Mouse (Mus musculus): ENCODE measurements around the gene Tmem164.

Tmem164 gene

GRCm38 (mm10) chrX:142747428-142747827 lies 66.2 kb downstream of the Tmem164 start:
- in situ Hi-C loops (cut with MboI; ENCODE audit: low sequenced_read_pairs): no loop called here

GRCm38 (mm10) chrX:142748574-142748973 lies 67.4 kb downstream of the Tmem164 start:
- in situ Hi-C loops (cut with MboI; ENCODE audit: low sequenced_read_pairs): no loop called here

- in situ Hi-C loops (cut with MboI; ENCODE audit: low sequenced_read_pairs): no loop called here
Observed at GRCm38 (mm10) chrX:142750775-142751174, 69.6 kb downstream of the Tmem164 start.

- in situ Hi-C loops (cut with MboI; ENCODE audit: low sequenced_read_pairs): no loop called here
Observed at GRCm38 (mm10) chrX:142755542-142755941, 74.3 kb downstream of the Tmem164 start.

GRCm38 (mm10) chrX:142760415-142760814 lies 79.2 kb downstream of the Tmem164 start:
- in situ Hi-C loops (cut with MboI; ENCODE audit: low sequenced_read_pairs): no loop called here

- in situ Hi-C loops (cut with MboI; ENCODE audit: low sequenced_read_pairs): no loop called here
Observed at GRCm38 (mm10) chrX:142763337-142763736, 82.1 kb downstream of the Tmem164 start.

GRCm38 (mm10) chrX:142769698-142770097 lies 88.5 kb downstream of the Tmem164 start:
- in situ Hi-C loops (cut with MboI; ENCODE audit: low sequenced_read_pairs): no loop called here

GRCm38 (mm10) chrX:142773658-142774057 lies 92.5 kb downstream of the Tmem164 start:
- in situ Hi-C loops (cut with MboI; ENCODE audit: low sequenced_read_pairs): no loop called here

GRCm38 (mm10) chrX:142776131-142776530 lies 94.9 kb downstream of the Tmem164 start:
- in situ Hi-C loops (cut with MboI; ENCODE audit: low sequenced_read_pairs): no loop called here

GRCm38 (mm10) chrX:142778638-142779037 lies 97.4 kb downstream of the Tmem164 start:
- in situ Hi-C loops (cut with MboI; ENCODE audit: low sequenced_read_pairs): no loop called here

- in situ Hi-C loops (cut with MboI; ENCODE audit: low sequenced_read_pairs): no loop called here
Observed at GRCm38 (mm10) chrX:142786160-142787052, 105.2 kb downstream of the Tmem164 start.

GRCm38 (mm10) chrX:142792185-142792584 lies 111.0 kb downstream of the Tmem164 start:
- in situ Hi-C loops (cut with MboI; ENCODE audit: low sequenced_read_pairs): loop anchor here (10.0 kb wide), 1 partner anchor 237 kb away; no protein-coding TSS in a partner anchor

GRCm38 (mm10) chrX:142794069-142794610 lies 112.9 kb downstream of the Tmem164 start:
- in situ Hi-C loops (cut with MboI; ENCODE audit: low sequenced_read_pairs): loop anchor here (10.0 kb wide), 1 partner anchor 239 kb away; no protein-coding TSS in a partner anchor

GRCm38 (mm10) chrX:142804596-142804995 lies 123.4 kb downstream of the Tmem164 start:
- in situ Hi-C loops (cut with MboI; ENCODE audit: low sequenced_read_pairs): loop anchor here (25.0 kb wide), 2 partner anchors 617 to 633 kb away; partner anchors contain the start of gene Gucy2f

- in situ Hi-C loops (cut with MboI; ENCODE audit: low sequenced_read_pairs): loop anchor here (25.0 kb wide), 2 partner anchors 619 to 631 kb away; partner anchors contain the start of gene Gucy2f
Observed at GRCm38 (mm10) chrX:142806126-142806525, 124.9 kb downstream of the Tmem164 start.

- in situ Hi-C loops (cut with MboI; ENCODE audit: low sequenced_read_pairs): loop anchor here (25.0 kb wide), 2 partner anchors 619 to 631 kb away; partner anchors contain the start of gene Gucy2f
Observed at GRCm38 (mm10) chrX:142806620-142807061, 125.4 kb downstream of the Tmem164 start.

- in situ Hi-C loops (cut with MboI; ENCODE audit: low sequenced_read_pairs): loop anchor here (25.0 kb wide), 2 partner anchors 621 to 629 kb away; partner anchors contain the start of gene Gucy2f
Observed at GRCm38 (mm10) chrX:142808411-142808810, 127.2 kb downstream of the Tmem164 start.

GRCm38 (mm10) chrX:142813146-142813545 lies 131.9 kb downstream of the Tmem164 start:
- in situ Hi-C loops (cut with MboI; ENCODE audit: low sequenced_read_pairs): loop anchor here (25.0 kb wide), 2 partner anchors 624 to 626 kb away; partner anchors contain the start of gene Gucy2f

- in situ Hi-C loops (cut with MboI; ENCODE audit: low sequenced_read_pairs): loop anchor here (25.0 kb wide), 2 partner anchors 619 to 631 kb away; partner anchors contain the start of gene Gucy2f
Observed at GRCm38 (mm10) chrX:142818057-142818682, 137.0 kb downstream of the Tmem164 start.

GRCm38 (mm10) chrX:142821239-142821638 lies 140.0 kb downstream of the Tmem164 start:
- in situ Hi-C loops (cut with MboI; ENCODE audit: low sequenced_read_pairs): loop anchor here (5.0 to 25.0 kb wide), 3 partner anchors 231 to 634 kb away; partner anchors contain the start of gene Gucy2f

GRCm38 (mm10) chrX:142821846-142822245 lies 140.6 kb downstream of the Tmem164 start:
- in situ Hi-C loops (cut with MboI; ENCODE audit: low sequenced_read_pairs): loop anchor here (5.0 to 25.0 kb wide), 3 partner anchors 230 to 635 kb away; partner anchors contain the start of gene Gucy2f

Data from CH12F3 (cell line).